Mouse (Mus musculus) kidney, adult 2 months (tissue): Measurements from ENCODE around the gene Kif1b.

ENCODE experiments used
- CTCF ChIP-seq: fragments of 200-500 bp; conservative IDR thresholded peaks from 2 replicates; pipeline ENCODE4 v1.5.1; 2011; ENCODE audit warnings: low read depth, mild to moderate bottlenecking, control low read depth, low read length, moderate library complexity, mixed read lengths; ENCODE audit not compliant: insufficient read depth, insufficient read length
- POLR2A ChIP-seq: fragments of 200-500 bp; IDR thresholded peaks from one replicate; pipeline ENCODE4 v1.6.1; 2011; ENCODE audit warnings: low read depth, low read length, control low read depth

GRCm38 (mm10) chr4:149191103-149191502, 116.4 kb downstream of the Kif1b start:
- no peak for TF ChIP-seq CTCF
- no peak for TF ChIP-seq POLR2A
